Mouse (Mus musculus): ENCODE measurements at regions not wholly inside any gene's neighbourhood (a gene's known extent, or its start where the extent isn't known, plus 50 kb on each side); places are given as distances from the start of the nearest gene placed in this dataset.

DNA sequence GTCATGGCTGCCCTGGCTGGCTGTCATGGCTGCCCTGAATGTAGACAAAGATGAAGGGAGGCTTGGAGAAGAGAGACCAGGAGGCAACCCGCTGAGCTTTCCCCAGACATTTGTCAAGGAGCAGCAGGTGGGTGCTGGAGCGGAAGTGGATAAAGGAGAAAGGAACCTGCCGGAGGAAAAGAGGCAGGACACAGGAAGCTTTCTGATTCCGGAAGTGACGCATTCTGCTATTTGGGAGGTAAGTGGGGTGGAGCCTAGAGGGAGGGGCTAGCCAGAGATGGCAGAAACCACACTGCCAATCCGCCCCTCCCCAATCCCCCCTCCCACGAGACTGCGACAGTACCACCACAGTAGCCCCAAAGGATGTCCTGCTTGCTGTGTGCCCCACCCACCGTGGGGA is 80.1 kb downstream of the Gm572 start:
- no peak for DNase-seq (ENCODE audit: low spot score)

DNA sequence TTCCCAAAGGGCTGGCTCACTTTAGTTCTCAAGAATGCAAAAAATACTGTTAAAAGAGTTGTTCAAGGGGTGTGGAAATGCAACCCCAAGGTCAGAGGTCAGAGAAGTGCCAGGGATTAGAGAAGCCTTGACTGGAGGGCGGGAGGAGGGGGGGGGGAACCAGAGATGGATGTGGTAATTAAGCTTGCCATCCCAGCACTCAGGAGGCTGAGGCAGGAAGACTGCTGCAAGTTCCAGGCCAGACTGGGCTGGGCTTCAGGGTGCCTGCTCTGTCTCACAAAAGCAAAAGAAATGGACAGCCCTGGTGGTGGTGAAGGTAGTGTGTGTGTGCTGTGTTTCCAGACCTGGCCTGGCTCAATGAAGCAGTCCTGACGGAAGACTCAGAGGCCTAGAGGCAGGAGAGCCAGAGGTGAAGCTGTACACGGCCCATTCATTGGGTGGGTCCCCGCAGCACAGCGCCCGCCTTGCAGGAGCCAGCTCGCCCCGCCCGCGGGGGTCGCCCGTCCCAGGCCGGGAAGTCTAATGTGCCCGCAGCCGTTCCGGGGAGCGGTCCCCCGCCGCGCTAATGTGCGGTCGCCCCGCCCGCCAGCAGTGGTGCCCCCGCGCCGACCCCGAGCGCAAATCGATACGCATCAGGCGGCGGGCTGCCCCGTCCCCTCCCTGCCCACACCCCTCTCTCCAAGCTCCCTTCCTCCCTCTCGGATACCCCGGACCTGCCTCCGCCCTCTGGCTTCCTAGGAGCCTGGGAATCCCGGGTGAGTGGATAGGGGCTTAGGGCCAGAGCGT is 80.1 kb upstream of the Casz1 start:
- no peak for DNase-seq (ENCODE audit: low spot score)

DNA sequence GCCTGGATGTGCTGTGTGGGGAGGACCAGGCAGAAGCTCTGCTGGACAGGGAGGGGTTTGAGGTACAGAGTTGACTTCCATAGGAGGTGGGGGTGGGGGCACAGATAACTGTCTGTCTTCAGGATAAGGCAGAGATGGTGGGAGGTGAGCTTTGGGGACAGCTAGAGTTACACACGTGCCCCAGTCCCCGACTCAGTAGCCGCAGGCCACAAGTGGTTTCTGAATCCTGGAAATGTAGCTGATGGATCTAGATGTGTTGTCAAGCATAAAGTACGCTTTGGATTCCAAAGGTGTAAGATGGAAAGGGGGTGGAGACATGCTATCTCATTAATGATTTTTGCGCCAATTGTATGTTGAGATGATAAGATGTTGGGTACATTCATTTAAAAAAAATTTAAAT is 75.4 kb upstream of the Casz1 start:
- no peak for DNase-seq (ENCODE audit: low spot score)

DNA sequence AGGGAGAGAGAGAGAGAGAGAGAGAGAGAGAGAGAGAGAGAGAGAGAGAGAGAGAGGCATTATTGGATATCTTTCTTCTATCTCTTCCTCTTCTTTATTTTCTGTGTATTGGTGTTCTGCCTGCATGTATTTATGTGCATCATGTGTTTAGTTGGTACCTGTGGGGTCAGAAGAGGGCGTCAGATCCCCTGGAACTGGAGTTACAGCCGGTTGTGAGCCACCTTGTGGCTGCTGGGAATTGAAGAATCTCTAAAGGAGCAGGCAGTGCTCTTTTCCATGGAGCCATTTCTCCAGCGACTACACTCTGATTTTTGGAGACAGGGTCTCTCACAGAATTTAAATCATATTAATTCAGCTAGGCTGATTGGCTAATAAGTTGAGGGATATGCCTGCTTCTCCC is 72.6 kb upstream of the Casz1 start:
- DNase-seq (ENCODE audit: low spot score), result no peak

DNA sequence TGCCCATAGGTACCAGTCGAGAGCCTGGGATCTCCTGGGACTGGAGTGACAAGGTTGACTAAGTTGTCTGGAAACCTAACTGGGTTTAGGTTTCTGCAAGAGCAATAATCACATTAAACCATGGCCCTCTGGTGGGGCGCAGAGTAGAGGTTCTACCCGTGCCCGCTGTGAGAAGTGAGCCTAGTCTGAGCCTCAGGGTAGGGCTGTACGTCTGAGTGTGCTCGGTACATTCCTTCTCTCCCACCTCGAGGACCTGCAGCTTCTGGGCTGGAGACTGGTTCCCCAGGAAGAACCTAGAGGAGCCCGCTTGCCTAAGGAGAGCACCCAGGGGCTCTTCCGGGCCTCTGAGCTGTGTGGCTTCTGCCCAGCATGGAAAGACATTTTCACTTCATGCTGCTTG is 70.2 kb upstream of the Casz1 start:
- no peak for DNase-seq (ENCODE audit: low spot score)

DNA sequence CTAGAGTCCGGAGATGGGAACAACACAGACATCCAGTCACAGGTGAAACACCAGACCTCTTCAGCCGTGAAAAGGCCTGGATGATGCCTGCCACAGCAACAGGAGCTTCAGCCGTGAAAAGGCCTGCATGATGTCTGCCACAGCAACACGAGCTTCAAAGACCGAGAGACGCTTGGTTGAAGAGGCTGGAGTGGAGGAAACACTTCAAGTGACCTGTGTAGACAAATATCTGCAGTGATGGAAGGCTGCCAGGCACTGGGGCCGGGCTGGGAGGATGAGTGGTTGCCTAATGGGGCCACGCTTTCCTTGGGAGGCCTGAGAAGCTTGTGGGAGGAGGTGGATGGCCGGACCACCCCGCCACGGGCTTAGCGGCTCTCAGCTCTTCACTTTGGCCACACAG is 69.7 kb upstream of the Casz1 start:
- no peak for DNase-seq (ENCODE audit: low spot score)

DNA sequence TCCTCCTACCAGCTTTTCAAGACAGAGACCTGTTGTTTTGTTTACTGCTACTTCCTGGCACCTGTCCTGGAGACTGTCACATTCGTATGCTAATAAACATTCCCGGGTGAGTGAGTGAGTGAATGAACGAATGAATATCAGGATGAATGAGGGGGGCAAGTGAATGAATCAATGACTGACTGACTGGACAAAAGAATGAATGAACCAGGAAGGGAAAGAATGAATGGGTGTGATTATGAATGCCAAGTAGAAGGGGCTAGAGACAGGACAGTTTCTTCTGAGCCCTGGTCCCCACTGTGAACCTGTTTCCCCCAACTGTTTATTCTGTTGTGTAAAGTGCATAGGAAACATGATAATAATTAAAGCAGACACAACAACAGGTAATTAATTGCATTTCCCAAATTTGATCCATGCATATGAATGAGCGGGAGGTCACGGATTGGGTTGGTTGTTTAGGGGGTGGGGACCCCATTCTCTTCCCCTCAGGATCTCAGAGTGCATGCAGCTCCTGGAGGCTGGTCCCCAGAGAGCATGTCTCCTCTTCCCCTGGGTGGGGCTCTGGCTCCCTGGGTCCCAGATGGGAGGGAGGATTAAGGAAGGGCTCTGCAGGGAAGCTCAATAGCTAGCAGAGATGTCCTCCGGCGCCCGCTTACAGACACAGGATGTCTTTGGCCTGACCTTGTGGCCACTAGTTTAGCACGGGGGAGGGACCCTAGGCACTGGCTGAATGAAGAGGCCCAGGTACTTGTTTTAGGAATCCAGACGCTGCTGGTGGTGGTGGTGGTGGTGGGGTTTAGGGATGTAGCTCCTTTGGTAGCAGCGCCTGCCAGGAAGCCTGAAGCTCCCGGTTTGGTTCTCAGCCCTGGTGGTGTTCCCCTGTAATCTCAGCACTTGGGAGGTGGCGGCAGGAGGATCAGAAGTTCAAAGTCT is 65.4 kb upstream of the Casz1 start:
- no peak for DNase-seq (ENCODE audit: low spot score)

DNA sequence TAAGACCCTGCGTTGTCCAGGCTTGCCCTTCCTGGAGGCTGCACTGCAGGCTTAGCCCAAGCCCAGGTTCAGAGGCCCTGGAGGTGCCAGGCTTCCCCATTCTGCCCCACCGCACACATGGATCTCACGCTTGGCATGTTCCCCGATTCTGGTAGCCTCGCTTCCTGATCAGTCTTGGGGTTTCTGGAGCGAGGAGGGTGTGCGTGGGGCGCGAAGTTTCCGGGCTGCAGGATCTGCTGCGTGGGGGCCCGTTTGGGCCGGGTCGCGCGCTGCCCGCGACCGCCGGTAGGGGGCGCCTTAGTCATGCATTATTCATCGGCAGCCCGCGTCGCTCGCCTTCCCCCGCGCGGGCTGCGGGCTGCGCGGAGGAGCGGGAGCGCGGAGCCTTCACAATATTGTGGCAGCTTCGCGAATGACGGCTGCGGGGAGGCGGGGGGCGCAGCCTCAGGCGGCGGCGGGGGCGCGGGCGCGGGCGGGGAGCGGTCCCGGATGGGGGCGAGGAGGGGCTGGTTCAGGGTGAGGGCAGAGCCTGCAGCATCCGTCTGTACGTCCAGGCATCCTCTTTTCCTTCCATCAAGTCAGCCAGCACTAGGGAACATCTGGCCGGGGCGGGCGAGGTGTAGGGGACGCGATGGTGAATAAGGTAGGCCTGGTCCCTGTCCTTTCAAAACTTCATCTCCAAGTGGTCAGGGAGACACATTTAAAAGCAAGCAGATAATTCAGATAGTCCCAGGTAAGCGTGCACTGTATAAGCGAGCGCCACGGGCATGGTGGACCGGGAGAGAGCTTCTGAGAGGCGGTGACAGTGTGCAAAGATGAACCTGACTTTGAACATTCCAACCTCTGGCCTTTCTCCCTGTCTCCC is 61.4 kb upstream of the Casz1 start:
- DNase-seq (ENCODE audit: low spot score), result peak; percentile 85

DNA sequence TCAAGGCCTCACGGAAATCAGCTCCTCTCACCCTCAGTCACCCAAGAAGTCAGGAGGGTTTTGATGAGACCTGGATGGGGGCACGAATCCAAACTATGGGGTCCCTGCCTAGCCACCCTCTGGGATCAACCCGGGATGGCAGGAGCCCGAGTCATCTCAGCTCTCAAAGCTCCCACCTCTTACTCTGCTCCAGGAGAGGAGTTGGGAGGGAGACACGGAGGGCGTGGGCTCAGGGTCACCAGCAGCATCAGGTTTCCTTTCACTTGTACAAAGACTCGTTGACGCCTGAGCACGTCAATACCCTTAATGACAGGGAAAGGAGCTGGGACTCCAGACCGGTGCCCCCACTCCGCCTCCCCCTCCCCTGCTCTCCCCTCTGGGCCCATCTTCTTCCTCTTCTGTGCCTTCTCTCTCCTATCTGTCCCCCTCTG is 60.8 kb upstream of the Casz1 start:
- no peak for DNase-seq (ENCODE audit: low spot score)

DNA sequence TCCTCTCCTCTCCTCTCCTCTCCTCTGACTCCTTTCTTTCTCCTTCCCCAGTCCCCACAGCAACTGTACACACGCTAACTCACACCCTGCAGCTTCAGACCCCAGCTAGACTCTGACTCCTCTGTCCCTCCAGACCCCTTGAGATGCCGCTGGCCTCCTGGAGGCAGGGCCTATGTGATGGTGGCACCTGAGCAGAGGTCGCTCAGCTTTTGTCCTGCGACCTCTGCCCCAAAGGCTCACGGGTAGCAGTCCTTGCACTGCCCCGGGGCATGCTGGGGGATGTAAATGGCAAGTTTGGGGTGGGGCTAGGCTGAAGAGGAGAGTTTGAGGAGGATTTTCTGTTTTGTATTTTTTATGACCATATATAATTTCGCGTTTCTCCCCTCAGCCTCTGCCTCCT is 60.2 kb upstream of the Casz1 start:
- DNase-seq (ENCODE audit: low spot score), result no peak

DNA sequence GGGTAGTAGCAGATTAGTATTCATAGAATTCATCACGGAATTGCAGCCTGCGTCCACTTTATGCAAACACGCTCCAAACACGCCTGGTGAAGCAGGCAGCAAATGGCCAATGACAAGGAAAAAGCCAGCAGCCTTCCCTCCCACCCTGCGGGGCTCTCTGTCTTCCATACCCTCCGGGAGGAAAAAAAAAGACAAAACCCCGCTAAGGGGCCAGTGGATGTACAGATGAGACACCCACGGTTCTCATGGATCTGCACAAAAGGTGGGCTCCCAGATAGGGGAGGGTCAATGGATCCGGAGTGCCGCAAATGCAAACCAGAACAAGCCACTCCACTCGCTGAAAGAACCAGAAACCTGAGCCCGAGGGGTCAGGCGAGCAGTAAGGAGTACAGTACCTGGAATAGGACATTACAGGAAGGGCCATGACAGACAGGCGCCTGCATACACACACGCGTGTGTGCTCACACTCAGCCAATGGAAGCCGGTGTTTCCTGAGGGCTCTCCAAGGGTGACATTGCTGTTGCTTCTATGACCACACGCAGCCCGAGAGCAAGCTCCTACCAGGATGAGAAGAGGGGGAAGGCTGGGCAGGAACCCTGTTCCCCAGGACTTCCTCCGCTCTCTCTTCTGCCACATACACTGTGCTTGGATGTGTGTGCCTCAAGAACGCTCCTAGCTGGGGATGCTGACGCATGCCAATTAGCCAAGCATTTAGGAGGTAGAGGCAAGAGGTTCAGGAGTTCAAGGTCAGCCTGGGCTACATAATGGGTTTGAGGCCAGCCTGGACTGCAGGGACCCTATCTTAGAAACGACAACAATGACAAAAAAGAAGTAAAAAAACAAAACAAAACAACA is 57.5 kb upstream of the Casz1 start:
- DNase-seq (ENCODE audit: low spot score), result no peak

DNA sequence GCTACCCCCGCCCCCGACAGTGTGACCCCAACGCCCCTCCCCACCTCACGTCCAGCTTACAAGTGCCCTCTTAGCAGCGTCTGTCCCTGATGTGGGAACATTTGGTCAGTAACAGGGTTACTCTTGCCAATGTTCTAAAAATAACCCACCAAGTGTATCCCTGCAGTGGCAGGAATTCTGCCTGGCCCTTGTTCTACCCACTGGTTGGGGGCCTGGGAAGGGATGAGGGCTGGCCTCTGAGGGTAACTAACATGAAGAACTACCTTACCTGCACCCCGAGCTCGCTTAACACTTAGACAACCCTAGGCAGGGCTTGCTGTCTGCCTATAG is 56.9 kb upstream of the Casz1 start:
- DNase-seq (ENCODE audit: low spot score), result no peak

DNA sequence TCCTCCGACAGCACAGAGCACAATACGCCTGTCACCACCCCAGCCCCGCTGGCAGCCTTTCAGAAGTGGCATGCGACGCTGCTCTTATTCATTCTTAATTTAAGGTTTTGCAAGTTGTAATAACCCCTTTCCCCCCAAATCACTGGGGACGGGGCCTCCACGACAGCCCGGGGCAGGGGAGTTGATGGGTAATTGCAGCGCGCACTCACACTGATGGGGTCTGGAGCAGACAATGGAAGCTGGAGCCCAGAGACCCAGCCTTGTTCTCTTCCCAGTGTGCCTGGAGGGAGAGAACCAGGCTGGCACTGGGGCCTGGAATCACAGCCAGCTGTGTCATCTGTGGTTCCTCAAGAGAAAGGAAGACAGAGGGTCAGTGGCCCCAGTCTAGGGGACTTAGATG is 54.2 kb upstream of the Casz1 start:
- DNase-seq (ENCODE audit: low spot score), result no peak

DNA sequence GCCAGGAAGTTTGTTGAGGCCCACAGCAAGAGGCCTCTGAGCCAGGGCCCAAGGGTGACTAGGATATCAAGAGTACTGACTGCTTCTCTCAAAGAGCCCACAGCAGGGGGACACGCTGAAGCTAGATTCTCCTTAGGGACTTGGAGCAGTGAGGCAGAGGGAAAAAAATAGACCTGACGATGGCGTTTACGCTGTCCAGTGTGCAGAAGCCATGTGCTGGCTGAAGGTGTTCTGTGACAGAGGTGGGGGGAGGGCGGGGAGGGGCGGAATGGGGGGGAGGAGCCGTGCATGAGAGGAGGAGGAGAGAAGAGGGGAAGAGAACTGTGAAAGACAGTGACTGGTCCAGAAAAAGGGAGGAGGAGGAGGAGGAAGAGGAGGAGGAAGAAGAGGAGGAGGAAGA is 52.6 kb upstream of the Casz1 start:
- no peak for DNase-seq (ENCODE audit: low spot score)

DNA sequence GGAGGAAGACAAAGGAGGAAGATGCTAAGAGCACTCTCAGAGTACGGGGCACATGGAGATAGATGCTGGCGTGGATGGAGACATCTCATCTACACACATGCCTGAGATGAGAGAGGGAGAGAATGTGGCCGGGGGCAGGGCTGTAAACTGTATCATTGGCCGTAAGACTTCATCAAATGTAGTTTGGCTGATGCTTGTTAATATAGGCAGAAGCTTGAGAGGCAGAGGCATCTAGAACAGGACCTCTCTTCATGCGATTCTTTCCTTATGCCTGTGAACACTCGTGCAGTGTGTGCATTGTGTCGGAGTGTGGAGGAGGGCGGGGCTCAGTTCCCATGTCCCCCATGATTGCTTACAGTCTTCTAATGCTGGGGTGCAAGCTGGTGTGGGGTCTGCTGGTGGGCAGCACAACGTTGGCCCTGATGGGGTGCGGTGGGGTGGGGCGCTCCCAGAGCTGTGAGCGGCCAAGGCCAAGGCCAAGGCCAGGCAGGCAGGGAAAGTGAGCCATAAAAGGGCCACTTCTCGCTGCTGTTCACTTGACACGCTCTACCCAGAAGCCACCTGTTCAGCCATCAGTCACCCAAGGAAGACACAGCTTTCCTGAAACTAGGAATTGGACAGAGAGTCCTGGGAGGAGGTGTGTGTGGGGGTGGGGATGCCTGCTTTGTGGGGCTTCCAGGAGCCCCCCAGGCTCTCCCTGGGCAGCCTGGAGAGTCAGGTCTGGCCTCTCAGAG is 51.7 kb upstream of the Casz1 start:
- DNase-seq (ENCODE audit: low spot score), result no peak

DNA sequence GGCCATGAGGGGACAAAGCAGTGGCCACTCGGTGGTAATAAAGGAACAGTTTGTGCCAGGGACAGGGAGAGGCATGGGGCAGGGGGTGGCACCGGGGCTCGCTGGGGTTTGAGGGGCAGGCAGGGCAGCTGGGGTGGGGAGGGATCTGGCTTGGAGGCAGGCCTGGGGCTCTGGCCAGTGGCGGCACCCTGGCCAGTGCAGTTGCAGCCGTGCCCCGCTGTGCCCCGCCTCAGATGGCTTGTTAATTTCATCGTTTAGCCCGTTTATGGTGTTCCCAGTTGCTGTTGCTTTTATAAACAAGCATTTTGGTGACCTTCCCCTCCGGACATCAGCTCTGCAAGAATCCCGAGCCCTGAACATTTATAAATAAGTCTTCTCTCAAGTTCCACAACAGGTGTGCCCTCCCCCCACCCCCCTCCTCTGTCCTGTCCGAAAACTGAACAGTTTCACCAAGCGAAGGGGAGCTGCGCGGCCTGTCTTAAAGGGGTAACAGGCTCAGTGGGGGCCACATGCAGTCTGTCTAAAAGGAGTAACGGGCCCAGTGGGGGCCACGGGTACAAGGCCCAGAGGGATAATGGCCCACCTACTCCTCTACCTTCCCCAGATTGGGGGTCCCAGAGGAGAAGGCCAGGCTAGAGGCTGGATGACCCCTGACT is 51.0 kb upstream of the Casz1 start:
- no peak for DNase-seq (ENCODE audit: low spot score)

DNA sequence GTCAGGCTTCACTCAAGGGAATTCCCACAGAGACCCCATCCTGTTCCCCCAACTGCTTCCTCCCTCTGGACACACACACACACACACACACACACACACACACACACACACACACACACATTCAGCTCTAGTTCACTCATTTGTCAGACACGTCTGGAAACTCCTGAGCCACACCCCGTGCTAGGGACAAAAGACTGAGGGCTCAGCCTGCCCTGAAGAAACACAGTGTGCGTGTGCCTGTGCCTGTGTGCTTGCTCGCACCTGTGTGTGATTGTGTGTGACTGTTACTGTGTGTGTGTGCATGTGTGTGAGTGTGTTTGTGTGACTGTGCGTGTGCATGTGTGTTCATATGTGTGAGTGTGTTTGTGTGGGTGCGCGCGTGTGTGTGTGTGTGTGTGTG is 50.4 kb upstream of the Casz1 start:
- no peak for DNase-seq (ENCODE audit: low spot score)

Measured in urinary bladder, postnatal 25 days (tissue).